Mouse (Mus musculus): ENCODE results near the gene Il6.
"Not testable (repeated sequence)": the region's sequence is repeated elsewhere in the genome, so short reads cannot be mapped to it uniquely, and the experiment has no call there.

Il6 gene

GRCm38 (mm10) chr5:30012726-30013503 lies at the start of gene Il6:
Il6 (plus strand) TSS chr5:30013114.
- DNase-seq, result peak; percentile 80

GRCm38 (mm10) chr5:29963488-29963887 lies 49.4 kb upstream of the Il6 start:
- no peak for DNase-seq

DNA sequence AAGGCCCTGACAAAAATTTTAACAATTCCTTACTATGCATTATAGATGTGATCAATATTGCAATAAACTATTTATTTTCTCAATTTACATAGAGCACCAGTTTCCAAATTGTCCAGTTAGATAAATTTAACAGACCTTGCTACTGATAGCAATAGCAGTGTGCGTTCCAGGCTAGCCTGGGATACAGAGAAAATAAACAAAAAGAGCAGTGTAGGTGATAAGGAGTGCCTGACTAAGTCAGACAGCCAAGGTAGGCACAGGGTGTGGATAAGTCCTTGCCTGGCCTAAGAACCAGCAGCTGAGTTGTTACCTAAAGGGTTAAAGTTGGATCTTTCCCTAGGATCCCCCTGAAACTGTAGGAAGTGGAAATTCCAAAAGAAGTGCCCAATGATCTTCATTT lies 42.7 kb upstream of the Il6 start:
- DNase-seq, result no peak

DNA sequence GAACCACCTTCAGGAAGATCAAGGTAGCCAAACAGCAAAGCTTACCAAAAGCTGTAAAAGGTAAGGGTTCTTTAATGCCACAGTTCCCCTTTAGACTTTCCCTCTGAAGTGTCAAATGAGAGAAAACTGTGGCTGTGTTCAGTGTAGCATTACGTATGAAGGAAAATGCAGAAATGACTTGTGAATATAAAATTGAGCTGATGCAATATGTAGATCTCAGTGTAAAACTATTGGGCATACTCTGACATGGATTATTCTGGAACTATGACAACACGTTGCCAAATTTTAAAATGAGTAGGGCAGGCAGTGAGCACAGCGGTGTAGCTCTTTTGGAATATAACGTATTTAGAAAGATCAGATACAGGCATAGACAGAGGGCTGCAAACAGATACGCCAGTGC lies 40.1 kb upstream of the Il6 start:
- no peak for DNase-seq

DNA sequence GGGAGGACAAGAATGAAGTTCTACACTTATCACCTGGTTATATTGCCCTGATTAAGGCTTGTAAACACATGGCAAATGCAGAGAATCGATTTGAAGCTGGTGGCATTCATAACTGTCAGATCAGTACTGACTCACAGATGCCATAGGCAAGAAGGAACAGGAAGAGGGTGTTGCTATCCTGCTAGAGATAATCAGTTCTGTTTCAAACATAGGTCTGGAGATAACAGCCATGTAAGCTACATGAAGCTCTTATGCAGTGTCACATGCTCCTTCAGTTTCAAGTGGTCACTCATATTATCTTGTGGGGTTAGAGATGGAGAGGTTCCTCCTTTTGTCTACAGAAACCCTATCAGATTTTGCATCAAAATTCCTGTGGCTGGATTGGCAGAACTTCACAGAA lies 39.4 kb upstream of the Il6 start:
- DNase-seq, result no peak

DNA sequence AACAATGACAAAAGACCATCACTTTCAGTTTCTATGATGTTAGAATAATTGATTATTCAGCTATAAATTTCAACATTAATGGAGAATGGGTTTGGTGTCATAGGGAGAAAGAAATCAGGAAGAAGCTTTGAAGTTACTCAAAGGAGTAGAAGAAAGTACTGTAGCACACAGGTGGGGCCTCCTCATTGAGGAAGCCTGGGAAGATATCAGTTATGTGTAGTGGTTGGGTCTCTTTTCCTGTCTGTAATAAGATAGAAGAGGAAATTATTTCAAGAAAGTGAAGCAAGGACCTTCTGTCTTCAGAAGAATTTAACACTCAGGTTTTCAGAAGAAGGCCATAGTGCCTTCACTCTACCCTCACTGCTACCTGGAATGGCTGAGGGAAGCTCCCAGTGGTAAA lies 38.8 kb upstream of the Il6 start:
- DNase-seq, result no peak

GRCm38 (mm10) chr5:29993583-29993982 lies 19.3 kb upstream of the Il6 start:
- DNase-seq, result no peak

DNA sequence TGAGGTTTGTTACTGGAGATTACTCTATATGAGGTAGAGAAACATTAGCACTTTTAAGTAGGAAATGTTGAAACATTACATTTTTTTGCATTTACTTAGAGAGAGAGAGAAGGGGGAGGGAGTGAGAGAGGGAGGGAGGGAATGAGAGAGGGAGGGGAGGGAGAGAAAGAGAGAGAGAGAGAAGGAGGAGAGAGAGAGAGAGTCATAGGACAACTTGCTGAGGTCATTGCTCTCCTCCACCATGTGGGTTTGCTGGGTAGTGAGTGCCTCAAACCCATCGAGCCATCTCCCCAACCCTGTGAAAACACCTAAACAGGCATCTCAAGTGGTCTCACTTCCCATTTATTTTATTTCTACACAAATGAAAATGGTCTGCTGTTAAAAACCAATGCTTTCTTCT lies 18.6 kb upstream of the Il6 start:
- no peak for DNase-seq

DNA sequence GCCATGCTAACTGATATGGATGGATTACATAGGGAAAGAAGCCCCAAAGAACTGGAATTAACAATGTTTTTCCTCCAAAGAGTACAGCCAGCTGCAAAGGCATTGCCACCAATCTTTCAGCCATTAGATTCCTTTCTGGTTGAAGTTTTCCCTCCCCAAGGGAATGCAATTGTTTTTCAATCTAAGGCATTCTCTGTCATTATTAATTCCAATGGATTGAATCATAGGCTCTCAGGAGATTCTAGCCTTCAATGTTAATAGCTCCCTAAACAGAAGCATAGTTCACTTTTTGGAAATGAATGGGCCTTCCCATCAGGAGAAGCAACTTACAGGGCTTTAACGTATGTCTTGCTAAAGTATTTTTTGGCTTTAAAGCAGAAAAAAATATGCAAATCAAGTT lies 15.6 kb upstream of the Il6 start:
- no peak for DNase-seq

DNA sequence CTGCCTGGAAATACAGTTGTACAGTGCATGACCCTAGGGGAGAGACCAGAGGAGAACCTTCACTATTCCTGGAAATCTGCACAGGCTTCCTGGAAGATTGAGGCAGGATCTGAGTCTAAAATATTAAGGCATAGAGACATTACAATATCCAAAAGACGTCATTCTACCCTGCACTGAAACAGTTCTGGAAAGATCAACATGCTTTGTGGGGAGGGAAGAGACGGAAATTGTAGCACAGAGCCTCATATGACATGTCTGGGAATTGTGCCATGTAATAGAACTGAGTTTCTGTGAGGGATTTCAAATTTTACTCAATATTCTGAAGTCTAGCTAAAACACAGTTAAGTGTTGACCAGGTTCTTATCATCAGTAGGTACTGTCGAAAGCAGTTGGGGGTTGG lies 12.0 kb upstream of the Il6 start:
- DNase-seq, result no peak

- DNase-seq, result no peak
These were observed 1.7 kb downstream of the Il6 start for GRCm38 (mm10) chr5:30014580-30014979.

- not testable (repeated sequence) for DNase-seq
These were observed 22.9 kb downstream of the Il6 start for GRCm38 (mm10) chr5:30035862-30036261.

GRCm38 (mm10) chr5:30037111-30037510 lies 24.2 kb downstream of the Il6 start:
- DNase-seq, result not testable (repeated sequence)

DNA sequence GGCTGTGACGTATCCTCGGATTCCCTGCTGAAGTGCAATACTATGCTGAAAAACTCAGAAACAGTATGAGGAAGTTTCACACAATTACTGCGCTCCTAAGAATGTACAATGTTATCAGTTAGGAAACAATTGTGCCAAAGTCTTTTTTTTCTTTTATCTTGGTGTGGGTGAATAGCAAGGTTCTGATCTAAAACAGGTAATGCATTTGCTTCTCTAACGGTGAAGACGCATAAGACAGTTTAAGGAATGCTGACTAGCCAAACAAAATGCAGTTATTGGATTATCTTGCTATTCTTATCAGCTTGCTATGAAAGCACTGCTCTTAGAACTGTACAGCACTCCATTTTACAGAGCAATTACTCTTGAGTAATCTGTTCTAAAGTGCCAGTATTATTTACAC lies 26.4 kb downstream of the Il6 start:
- DNase-seq, result not testable (repeated sequence)

DNA sequence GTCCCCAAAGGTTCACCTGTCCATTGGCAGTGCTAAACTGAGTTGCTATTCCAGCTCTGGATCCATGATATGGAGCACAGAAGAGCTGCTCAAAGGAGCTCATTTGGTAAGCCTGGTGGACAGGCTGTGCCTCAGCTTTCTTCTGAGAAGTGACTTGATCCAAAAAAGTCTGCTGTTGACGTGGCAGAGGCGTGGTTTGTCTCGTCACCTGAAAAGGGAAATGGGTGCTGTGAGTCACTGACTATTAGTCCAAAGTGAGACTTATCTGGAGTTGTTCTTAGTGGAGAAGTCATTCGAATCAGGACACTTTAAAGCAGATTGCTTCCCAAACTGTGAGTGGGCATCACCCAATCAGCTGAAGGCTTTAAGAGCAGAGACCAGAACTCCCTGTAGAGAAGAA lies 26.9 kb downstream of the Il6 start:
- DNase-seq, result not testable (repeated sequence)

GRCm38 (mm10) chr5:30058216-30058731 lies 45.4 kb downstream of the Il6 start:
- no peak for DNase-seq

DNA sequence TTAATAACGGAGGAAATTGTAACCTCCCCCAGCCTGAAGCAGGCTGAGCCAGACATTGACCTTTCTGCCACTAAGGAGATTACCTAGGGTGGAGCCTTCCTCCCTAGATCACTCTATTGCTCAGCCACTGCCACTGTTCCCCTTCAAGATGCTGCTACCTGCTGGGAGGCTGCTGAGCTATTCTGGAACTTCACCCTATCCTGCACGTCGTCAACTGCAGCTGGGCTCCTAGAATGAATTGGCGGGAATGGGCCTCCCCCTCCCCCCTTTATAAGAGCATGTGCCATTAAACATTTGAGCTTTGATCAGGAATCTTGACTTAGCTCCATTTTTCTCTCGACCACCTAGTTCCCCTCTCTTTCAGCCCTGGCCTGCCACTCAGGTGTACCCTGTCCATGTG lies 46.7 kb downstream of the Il6 start:
- DNase-seq, result not testable (repeated sequence)

- DNase-seq, result no peak
These were observed 54.8 kb downstream of the Il6 start for GRCm38 (mm10) chr5:30067726-30068125.

Data from cerebellum, adult 8-10 months (tissue).